In the genomic region with DNA sequence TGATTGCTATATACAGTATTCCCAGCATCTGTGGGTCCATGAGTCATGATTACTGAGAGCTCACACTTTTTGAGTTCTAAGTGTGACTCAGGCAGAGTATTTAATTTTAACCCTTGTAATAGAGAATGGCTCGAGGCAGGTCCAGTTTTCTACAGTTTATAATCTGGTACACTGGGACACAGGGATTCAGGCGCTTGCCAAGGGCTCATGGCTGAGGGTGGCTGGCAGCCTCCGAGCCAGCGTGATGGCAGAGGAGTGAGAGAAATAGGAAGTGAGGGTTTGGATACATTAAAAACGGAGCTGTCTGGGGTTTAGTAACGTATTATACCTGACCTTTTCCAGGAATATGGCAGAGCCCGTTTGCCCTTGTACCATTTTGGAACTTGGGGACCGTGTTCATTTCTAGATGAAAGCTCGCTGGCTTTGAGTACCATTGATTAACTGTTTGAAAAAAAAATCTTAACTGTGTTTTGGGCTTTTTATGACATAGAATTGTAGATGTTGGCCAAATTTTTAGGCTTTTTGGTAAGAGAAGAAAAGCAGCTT, we compare ENCODE assay signal across 8 mouse cellular contexts. TPM values are rescaled to one million over a fixed set of nuclear protein-coding genes. Genes with fewer than 3 reads are reported as not detected.
DNase-seq lines count a peak whose midpoint lies in the region; ATAC-seq and TF ChIP-seq lines count a peak whose summit lies in the region.
"Had no signal": no experiment of that assay in that cellular context is flagged by ENCODE, and none has a peak within 500 bp of the region (broad histone marks: within the 10 kb centered on the region; RNA-seq: fewer than 3 reads in every experiment).

No protein-coding gene starts in this region.

- peak overlapping the region; percentile 63 for H3K4me2 ChIP-seq in forebrain, embryonic 12.5 days
- H3K4me2 ChIP-seq in limb, embryonic 12.5 days = 0 out of 2 replicates have a peak overlapping the region, but pooled peaks have one; percentile 54
- H3K4me2 ChIP-seq in stomach, embryonic 15.5 days = peak overlapping the region; percentile 53

- peaks cover 48% of the 10 kb centered on the region for H3K4me1 ChIP-seq in forebrain, embryonic 12.5 days
- H3K4me1 ChIP-seq in limb, embryonic 12.5 days (replicated peaks) = peaks cover 31% of the 10 kb centered on the region
- H3K4me1 ChIP-seq in stomach, embryonic 15.5 days = peaks cover 11% of the 10 kb centered on the region

- H3K27me3 ChIP-seq in forebrain, embryonic 12.5 days = peaks cover 63% of the 10 kb centered on the region
- peaks cover 76% of the 10 kb centered on the region for H3K27me3 ChIP-seq in limb, embryonic 12.5 days
- peaks cover 43% of the 10 kb centered on the region for H3K27me3 ChIP-seq in stomach, embryonic 15.5 days (replicated peaks)

- no peak for DNase-seq in left cerebral cortex, adult 2 months (ENCODE audit: extremely low spot score in 1 of 2, low spot score in 2 of 2)
- no peak for DNase-seq in left cerebral cortex, postnatal 4 days
- no peak for DNase-seq in spleen, postnatal 4 days (ENCODE audit: low spot score in 2 of 2)
- no peak for DNase-seq in urinary bladder, postnatal 4 days (ENCODE audit: low spot score in 2 of 2)

- H3K9me3 ChIP-seq in forebrain, embryonic 12.5 days = no peaks in the 10 kb centered on the region
- H3K9me3 ChIP-seq in limb, embryonic 12.5 days = no peaks in the 10 kb centered on the region
- H3K9me3 ChIP-seq in stomach, embryonic 15.5 days = no peaks in the 10 kb centered on the region

- no peak for TF ChIP-seq CTCF in left cerebral cortex, adult 2 months (IDR thresholded peaks at IDR 0.05)

- 7% methylated on average over 9 of the region's 9 CpGs for WGBS in forebrain, embryonic 12.5 days
- WGBS in limb, embryonic 12.5 days = 16% methylated on average over 9 of the region's 9 CpGs
- WGBS in stomach, embryonic 15.5 days = 17% methylated on average over 9 of the region's 9 CpGs

- peak overlapping the region; percentile 53 for H3K4me3 ChIP-seq in left cerebral cortex, adult 2 months
- peak overlapping the region; percentile 43 for H3K4me3 ChIP-seq in forebrain, embryonic 12.5 days (replicated peaks)
- no peak overlapping the region for H3K4me3 ChIP-seq in limb, embryonic 12.5 days (replicated peaks)
- H3K4me3 ChIP-seq in stomach, embryonic 15.5 days (replicated peaks) = peak overlapping the region; percentile 28; the same call in 1 of the 2 replicates

- intact Hi-C loops in left cerebral cortex, adult 2 months (cut with DNase I) = loop anchor here (2.0 to 5.0 kb wide), 2 partner anchors 75 to 173 kb away; no protein-coding TSS in a partner anchor
- intact Hi-C loops in left cerebral cortex, postnatal 4 days (cut with DNase I) = loop anchor here (10.0 kb wide), 1 partner anchor 177 kb away; no protein-coding TSS in a partner anchor

- H3K9ac ChIP-seq in forebrain, embryonic 12.5 days = no peak overlapping the region
- no peak overlapping the region for H3K9ac ChIP-seq in limb, embryonic 12.5 days (replicated peaks)
- no peak overlapping the region for H3K9ac ChIP-seq in stomach, embryonic 15.5 days

- H3K27ac ChIP-seq in left cerebral cortex, adult 2 months = peak overlapping the region; percentile 80
- H3K27ac ChIP-seq in forebrain, embryonic 12.5 days = no peak overlapping the region
- H3K27ac ChIP-seq in limb, embryonic 12.5 days = no peak overlapping the region
- H3K27ac ChIP-seq in stomach, embryonic 15.5 days = no peak overlapping the region

- H3K36me3 ChIP-seq in forebrain, embryonic 12.5 days (replicated peaks) = no peaks in the 10 kb centered on the region
- H3K36me3 ChIP-seq in limb, embryonic 12.5 days = no peaks in the 10 kb centered on the region
- no peaks in the 10 kb centered on the region for H3K36me3 ChIP-seq in stomach, embryonic 15.5 days

- no peak for ATAC-seq in forebrain, embryonic 12.5 days (ENCODE audit: low FRiP score)
- no peak for ATAC-seq in limb, embryonic 12.5 days (ENCODE audit: insufficient number of reproducible peaks, insufficient read depth, low FRiP score, low TSS enrichment, low read depth)
- no peak for ATAC-seq in stomach, embryonic 15.5 days (ENCODE audit: insufficient read depth, low FRiP score, low read depth)

RNA-seq across cellular contexts. Expression of a gene that starts 1.7 kb away (rescaled TPM):
- 100 to 1,000 TPM; 125 to 133 TPM for total RNA-seq in left cerebral cortex, adult 2 months (2021)
- 10 to 100 TPM; 11.8 to 15.9 TPM for total RNA-seq in left cerebral cortex, postnatal 4 days (2021)
- 2.5 and 3.3 TPM in 2 replicates for polyA plus RNA-seq in forebrain, embryonic 12.5 days (2016; fragmentation: Nextera tagmentation; extraction: Ambion mirVana)
- polyA plus RNA-seq in limb, embryonic 12.5 days (2016; fragmentation: Nextera tagmentation; extraction: Ambion mirVana) = 0.24 and 0.40 TPM in 2 replicates
- 3.0 and 3.2 TPM in 2 replicates for polyA plus RNA-seq in stomach, embryonic 15.5 days (2015; fragmentation: Nextera tagmentation; extraction: Ambion mirVana)
- total RNA-seq: megakaryocyte, adult 5-6 weeks had no signal
